Mouse (Mus musculus) limb, embryonic 15.5 days (tissue): Measurements from ENCODE around the gene E2f3. TPM values are rescaled to one million over a fixed set of nuclear protein-coding genes. Genes with fewer than 3 reads are reported as not detected.

Experiments used
- ATAC-seq: fragments of 200-750 bp; cut with Nextera tagmentation; 2 replicates; pipeline ENCODE4 v1.8.0; 2017; ENCODE audit warnings: low read depth, moderate TSS enrichment; ENCODE audit not compliant: insufficient number of reproducible peaks, low FRiP score, low TSS enrichment
- H3K27ac ChIP-seq: fragments of 300-500 bp; sonication (generic); 2 replicates; pipeline ENCODE4 v1.5.1; 2015; ENCODE audit warnings: moderate library complexity, mild to moderate bottlenecking, inconsistent platforms
- H3K27me3 ChIP-seq: fragments of 300-500 bp; sonication (generic); 2 replicates; pipeline ENCODE4 v1.6.1; 2015; ENCODE audit warnings: inconsistent platforms
- H3K36me3 ChIP-seq: fragments of 300-500 bp; sonication (generic); 2 replicates; pipeline ENCODE4 v1.6.1; 2015; ENCODE audit warnings: inconsistent platforms
- H3K4me1 ChIP-seq: fragments of 300-500 bp; sonication (generic); 2 replicates; pipeline ENCODE4 v1.6.1; 2015; ENCODE audit warnings: inconsistent platforms
- H3K4me2 ChIP-seq: fragments of 300-500 bp; sonication (generic); 2 replicates; pipeline ENCODE4 v1.6.1; 2015; ENCODE audit warnings: mild to moderate bottlenecking, inconsistent platforms
- H3K4me3 ChIP-seq: fragments of 300-500 bp; sonication (generic); 2 replicates; pipeline ENCODE4 v1.5.1; 2015; ENCODE audit warnings: mild to moderate bottlenecking, inconsistent platforms
- H3K9ac ChIP-seq: fragments of 300-500 bp; sonication (generic); 2 replicates; pipeline ENCODE4 v1.6.1; 2015; ENCODE audit warnings: inconsistent platforms
- H3K9me3 ChIP-seq: fragments of 300-500 bp; sonication (generic); 2 replicates; pipeline ENCODE4 v1.6.1; 2016; ENCODE audit warnings: inconsistent platforms
- WGBS: fragments of 180-500 bp; shearing (Covaris S2); methylation state at CpG from one replicate; pipeline ENCODE4 v1.1.7; 2015; 5-methylcytosine and 5-hydroxymethylcytosine counted together
- polyA plus RNA-seq: library from polyadenylated mRNA; unstranded; fragments of >200 nt; fragmentation: Nextera tagmentation; extraction: Ambion mirVana; gene quantifications from 2 replicates; pipeline ENCODE4 v1.2.1, GENCODE M21; 2015

Gene E2f3
- 8.2 and 9.4 TPM in 2 replicates for polyA plus RNA-seq

DNA sequence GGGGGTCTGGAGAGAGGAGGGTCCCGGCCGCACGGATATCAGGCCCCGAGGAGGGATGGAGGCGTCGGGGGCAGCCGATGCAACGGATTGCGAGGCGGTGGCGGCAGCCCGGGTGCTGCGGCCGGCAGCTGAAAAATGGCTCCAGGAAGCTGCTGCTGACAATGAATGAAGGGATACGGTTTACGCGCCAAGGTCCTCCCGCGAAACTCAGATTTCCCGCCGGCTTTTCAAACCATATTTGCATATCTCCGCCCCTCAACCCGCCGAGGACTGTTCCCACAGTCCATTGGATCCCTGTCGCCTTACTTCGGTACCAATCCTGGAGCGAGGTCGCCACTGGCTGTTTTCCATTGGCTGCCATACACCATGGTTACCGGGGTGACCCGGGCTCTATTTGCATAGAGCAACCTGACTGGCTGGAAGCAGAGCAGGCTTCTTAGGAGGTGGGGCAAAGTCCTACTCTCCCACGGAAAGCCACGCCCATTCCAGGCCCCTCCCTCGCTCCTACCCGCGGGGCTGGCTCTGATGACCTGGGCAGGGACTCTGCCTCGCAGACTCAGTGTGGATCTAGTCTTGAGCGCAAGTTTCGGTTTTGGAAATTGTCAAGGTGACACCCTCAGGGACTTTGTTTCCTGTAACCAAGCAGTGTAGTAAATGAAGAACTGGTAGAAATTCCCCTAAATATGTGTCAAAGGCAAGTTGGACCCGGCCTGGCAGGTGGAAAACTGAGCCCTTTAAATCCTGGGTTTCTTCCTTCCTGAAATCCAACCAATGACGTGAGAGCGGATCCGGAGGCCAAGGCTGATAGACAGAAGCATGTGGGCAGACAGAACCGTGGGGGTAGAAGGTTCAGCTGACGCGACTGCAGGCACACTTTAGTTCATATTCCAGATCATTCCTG is at the start of gene E2f3:
E2f3 (minus strand) TSS at position 209 of the 901 bp plus-strand sequence.
- Histone ChIP-seq H3K4me1 (peaks cover 7% of the 10 kb centered on the region), H3K4me2 (peak within 1 kb of the TSS; percentile 96), H3K36me3 (no peaks in the 10 kb centered on the region), H3K9ac (peak within 1 kb of the TSS; percentile 97), H3K9me3 (no peaks in the 10 kb centered on the region), H3K4me3 (peak within 1 kb of the TSS; percentile 87), H3K27ac (peak within 1 kb of the TSS; percentile 98), H3K27me3 (no peaks in the 10 kb centered on the region)
- under 1% methylated on average over 45 of the region's 45 CpGs for WGBS
- ATAC-seq: peak; percentile 99

- Histone ChIP-seq H3K36me3 (no peaks in the 10 kb centered on the region), H3K4me1 (no peaks in the 10 kb centered on the region), H3K27me3 (no peaks in the 10 kb centered on the region), H3K27ac (no peak overlapping the region), H3K9me3 (no peaks in the 10 kb centered on the region), H3K4me2 (no peak overlapping the region), H3K9ac (no peak overlapping the region), H3K4me3 (no peak overlapping the region)
- WGBS: 92% methylated on average over 5 of the region's 5 CpGs
- no peak for ATAC-seq
These were observed 48.7 kb upstream of the E2f3 start for GRCm38 (mm10) chr13:30034540-30034939.

GRCm38 (mm10) chr13:30031684-30032335 is 45.9 kb upstream of the E2f3 start:
- H3K4me3 ChIP-seq: no peak overlapping the region
- no peak overlapping the region for H3K4me2 ChIP-seq
- H3K9me3 ChIP-seq: no peaks in the 10 kb centered on the region
- no peaks in the 10 kb centered on the region for H3K36me3 ChIP-seq
- no peaks in the 10 kb centered on the region for H3K27me3 ChIP-seq
- no peak overlapping the region for H3K9ac ChIP-seq
- H3K4me1 ChIP-seq: no peaks in the 10 kb centered on the region
- no peak for ATAC-seq
- no peak overlapping the region for H3K27ac ChIP-seq
- 57% methylated on average over 13 of the region's 13 CpGs for WGBS

- no peaks in the 10 kb centered on the region for H3K4me1 ChIP-seq
- H3K9me3 ChIP-seq: no peaks in the 10 kb centered on the region
- no peaks in the 10 kb centered on the region for H3K27me3 ChIP-seq
- H3K4me3 ChIP-seq: no peak overlapping the region
- no peak overlapping the region for H3K9ac ChIP-seq
- no peak overlapping the region for H3K27ac ChIP-seq
- H3K36me3 ChIP-seq: no peaks in the 10 kb centered on the region
- no peak overlapping the region for H3K4me2 ChIP-seq
- WGBS: 83% methylated on average over 3 of the region's 3 CpGs
- ATAC-seq: no peak
These were observed 42.0 kb upstream of the E2f3 start for GRCm38 (mm10) chr13:30027841-30028240.

DNA sequence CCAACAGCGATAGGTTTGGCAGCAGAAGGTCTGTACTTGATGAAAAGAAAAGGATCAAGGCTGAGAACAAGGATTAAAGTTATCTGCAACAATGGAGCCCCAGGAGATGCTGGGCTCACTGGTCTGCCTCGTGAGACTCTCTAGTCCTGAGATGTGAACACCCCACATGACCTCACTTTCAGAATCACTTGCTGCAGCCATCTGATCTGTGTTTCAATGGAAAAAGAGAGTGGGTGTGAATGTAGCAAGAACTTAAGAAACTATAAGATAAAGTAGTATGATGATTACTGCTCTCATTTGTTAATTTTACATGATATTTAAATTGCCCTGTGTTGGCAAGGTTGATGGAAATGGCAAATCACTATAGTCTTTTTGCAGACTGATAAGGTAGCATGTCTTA is 36.6 kb upstream of the E2f3 start:
- Histone ChIP-seq H3K4me1 (no peaks in the 10 kb centered on the region), H3K27ac (no peak overlapping the region), H3K4me2 (no peak overlapping the region), H3K9me3 (no peaks in the 10 kb centered on the region), H3K9ac (no peak overlapping the region), H3K36me3 (no peaks in the 10 kb centered on the region), H3K4me3 (no peak overlapping the region), H3K27me3 (no peaks in the 10 kb centered on the region)
- ATAC-seq: no peak
- WGBS: 76% methylated on average over 2 of the region's 2 CpGs

- Histone ChIP-seq H3K4me2 (no peak overlapping the region), H3K27me3 (no peaks in the 10 kb centered on the region), H3K36me3 (no peaks in the 10 kb centered on the region), H3K9ac (no peak overlapping the region), H3K4me1 (no peaks in the 10 kb centered on the region), H3K9me3 (no peaks in the 10 kb centered on the region), H3K27ac (no peak overlapping the region), H3K4me3 (no peak overlapping the region)
- ATAC-seq: no peak
- 80% methylated on average over 2 of the region's 2 CpGs for WGBS
These were observed 32.7 kb upstream of the E2f3 start for GRCm38 (mm10) chr13:30018573-30018972.

DNA sequence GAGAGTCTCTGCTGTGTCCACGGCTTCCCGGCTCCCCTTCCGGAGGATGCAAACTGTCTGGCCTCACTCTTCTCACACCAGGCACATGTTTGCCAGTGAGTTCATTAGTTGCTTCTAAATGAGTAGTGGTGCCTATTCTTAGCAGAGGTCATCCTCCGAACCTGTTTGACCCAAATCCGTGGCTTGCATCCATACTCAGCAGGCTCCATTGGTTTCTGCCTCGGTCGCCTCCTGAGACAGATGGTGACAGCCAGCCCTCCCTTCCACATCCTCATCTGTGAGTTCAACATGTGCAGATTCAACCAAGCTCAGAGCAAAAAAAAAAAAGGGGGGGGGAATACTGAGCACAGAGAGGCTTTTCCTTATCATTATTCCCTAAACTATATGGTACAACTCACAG is 31.7 kb upstream of the E2f3 start:
- no peak for ATAC-seq
- Histone ChIP-seq H3K9ac (no peak overlapping the region), H3K27me3 (no peaks in the 10 kb centered on the region), H3K27ac (no peak overlapping the region), H3K4me2 (no peak overlapping the region), H3K4me1 (no peaks in the 10 kb centered on the region), H3K9me3 (no peaks in the 10 kb centered on the region), H3K4me3 (no peak overlapping the region), H3K36me3 (no peaks in the 10 kb centered on the region)
- 94% methylated on average over 7 of the region's 7 CpGs for WGBS

GRCm38 (mm10) chr13:30014576-30014975 is 28.7 kb upstream of the E2f3 start:
- Histone ChIP-seq H3K36me3 (no peaks in the 10 kb centered on the region), H3K9me3 (no peaks in the 10 kb centered on the region), H3K4me2 (no peak overlapping the region), H3K27me3 (no peaks in the 10 kb centered on the region), H3K9ac (no peak overlapping the region), H3K4me1 (no peaks in the 10 kb centered on the region), H3K4me3 (no peak overlapping the region), H3K27ac (no peak overlapping the region)
- 85% methylated on average over 8 of the region's 8 CpGs for WGBS
- ATAC-seq: no peak

DNA sequence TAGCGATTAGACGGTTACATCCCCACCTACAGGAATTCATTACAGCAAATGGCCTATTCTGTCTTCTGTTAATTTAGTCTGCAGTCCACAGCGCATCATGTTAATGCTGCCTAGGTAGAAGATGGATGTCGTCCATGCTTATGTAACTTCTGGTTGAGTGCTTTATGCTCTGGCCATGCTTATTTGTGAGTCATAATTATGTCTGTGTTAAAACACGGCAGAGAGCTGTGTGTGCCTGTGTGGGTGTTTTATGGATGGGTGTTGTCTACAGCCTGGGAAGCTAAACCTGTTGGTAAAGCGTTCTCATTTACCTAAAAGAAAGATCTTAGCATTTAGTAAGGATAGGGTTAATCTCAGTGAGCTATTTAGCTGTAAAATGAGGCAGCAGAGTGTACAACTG is 26.4 kb upstream of the E2f3 start:
- Histone ChIP-seq H3K4me3 (no peak overlapping the region), H3K36me3 (no peaks in the 10 kb centered on the region), H3K4me1 (no peaks in the 10 kb centered on the region), H3K9ac (no peak overlapping the region), H3K27ac (no peak overlapping the region), H3K27me3 (no peaks in the 10 kb centered on the region), H3K4me2 (no peak overlapping the region), H3K9me3 (no peaks in the 10 kb centered on the region)
- no peak for ATAC-seq
- 64% methylated on average over 6 of the region's 6 CpGs for WGBS

- no peak for ATAC-seq
- Histone ChIP-seq H3K36me3 (no peaks in the 10 kb centered on the region), H3K9me3 (no peaks in the 10 kb centered on the region), H3K4me3 (no peak overlapping the region), H3K27me3 (no peaks in the 10 kb centered on the region), H3K4me1 (no peaks in the 10 kb centered on the region), H3K4me2 (no peak overlapping the region), H3K9ac (no peak overlapping the region), H3K27ac (no peak overlapping the region)
- 77% methylated on average over 3 of the region's 3 CpGs for WGBS
These were observed 22.9 kb upstream of the E2f3 start for GRCm38 (mm10) chr13:30008738-30009137.

- no peak overlapping the region for H3K4me3 ChIP-seq
- no peak overlapping the region for H3K4me2 ChIP-seq
- no peak for ATAC-seq
- H3K27me3 ChIP-seq: no peaks in the 10 kb centered on the region
- no peak overlapping the region for H3K27ac ChIP-seq
- 78% methylated on average over 3 of the region's 3 CpGs for WGBS
- H3K36me3 ChIP-seq: no peaks in the 10 kb centered on the region
- peaks cover 4% of the 10 kb centered on the region; the same call in 1 of the 2 replicates for H3K4me1 ChIP-seq
- H3K9me3 ChIP-seq: no peaks in the 10 kb centered on the region
- H3K9ac ChIP-seq: no peak overlapping the region
These were observed 19.6 kb upstream of the E2f3 start for GRCm38 (mm10) chr13:30005422-30005821.

GRCm38 (mm10) chr13:30004849-30005248 is 19.0 kb upstream of the E2f3 start:
- Histone ChIP-seq H3K36me3 (no peaks in the 10 kb centered on the region), H3K4me1 (peaks cover 4% of the 10 kb centered on the region; the same call in 1 of the 2 replicates), H3K9me3 (no peaks in the 10 kb centered on the region), H3K9ac (no peak overlapping the region), H3K4me2 (no peak overlapping the region), H3K27me3 (no peaks in the 10 kb centered on the region), H3K4me3 (no peak overlapping the region), H3K27ac (no peak overlapping the region)
- WGBS: 83% methylated on average over 5 of the region's 5 CpGs
- no peak for ATAC-seq
